Mouse (Mus musculus) midbrain, embryonic 16.5 days (tissue): ENCODE measurements around the gene Pip5k1a. TPM values are rescaled to one million over a fixed set of nuclear protein-coding genes. Genes with fewer than 3 reads are reported as not detected.
"Not testable (repeated sequence)": the region's sequence is repeated elsewhere in the genome, so short reads cannot be mapped to it uniquely, and the experiment has no call there.

ENCODE experiments used
- ATAC-seq: fragments of 200-750 bp; cut with Nextera tagmentation; 2 replicates; pipeline ENCODE4 v1.8.0; 2017; ENCODE audit warnings: moderate TSS enrichment
- H3K27ac ChIP-seq: fragments of 300-500 bp; sonication (generic); 2 replicates; pipeline ENCODE4 v1.5.1; 2014; ENCODE audit warnings: mild to moderate bottlenecking, low read length, mixed read lengths
- H3K27me3 ChIP-seq: fragments of 300-500 bp; sonication (generic); 2 replicates; pipeline ENCODE4 v1.6.1; 2014; ENCODE audit warnings: low read depth, low read length, mixed read lengths; ENCODE audit not compliant: control insufficient read depth, insufficient read depth
- H3K36me3 ChIP-seq: fragments of 300-500 bp; sonication (generic); 2 replicates; pipeline ENCODE4 v1.6.1; 2014; ENCODE audit warnings: mild to moderate bottlenecking, low read length, moderate library complexity, mixed read lengths; ENCODE audit not compliant: control insufficient read depth, insufficient read depth
- H3K4me1 ChIP-seq: fragments of 300-500 bp; sonication (generic); 2 replicates; pipeline ENCODE4 v1.6.1; 2014; ENCODE audit warnings: mild to moderate bottlenecking, low read length, mixed read lengths; ENCODE audit not compliant: control insufficient read depth, insufficient read depth
- H3K4me2 ChIP-seq: fragments of 300-500 bp; sonication (generic); 2 replicates; pipeline ENCODE4 v1.6.1; 2014; ENCODE audit warnings: mild to moderate bottlenecking, low read length, mixed read lengths
- H3K4me3 ChIP-seq: fragments of 300-500 bp; sonication (generic); 2 replicates; pipeline ENCODE4 v1.5.1; 2014; ENCODE audit warnings: low read depth, mild to moderate bottlenecking, low read length, moderate library complexity, mixed read lengths
- H3K9ac ChIP-seq: fragments of 300-500 bp; sonication (generic); 2 replicates; pipeline ENCODE4 v1.6.1; 2014; ENCODE audit warnings: low read depth, low read length, mixed read lengths
- H3K9me3 ChIP-seq: fragments of 300-500 bp; sonication (generic); replicated peaks from 2 replicates; pipeline ENCODE4 v1.6.1; 2014; ENCODE audit warnings: mild to moderate bottlenecking, low read length, mixed read lengths; ENCODE audit not compliant: control insufficient read depth, poor library complexity, severe bottlenecking
- WGBS: fragments of 180-500 bp; shearing (Covaris S2); extraction: QIAGEN DNeasy Blood & Tissue Kit; methylation state at CpG from one replicate; pipeline ENCODE4 v1.1.7; 2014; 5-methylcytosine and 5-hydroxymethylcytosine counted together
- polyA plus RNA-seq: library from polyadenylated mRNA; unstranded; fragments of >200 nt; fragmentation: Nextera tagmentation; extraction: Ambion mirVana; gene quantifications from 2 replicates; pipeline ENCODE4 v1.2.1, GENCODE M21; 2015

The Pip5k1a gene
- polyA plus RNA-seq, 1 experiment from 2014 or later = 15.0 TPM

DNA sequence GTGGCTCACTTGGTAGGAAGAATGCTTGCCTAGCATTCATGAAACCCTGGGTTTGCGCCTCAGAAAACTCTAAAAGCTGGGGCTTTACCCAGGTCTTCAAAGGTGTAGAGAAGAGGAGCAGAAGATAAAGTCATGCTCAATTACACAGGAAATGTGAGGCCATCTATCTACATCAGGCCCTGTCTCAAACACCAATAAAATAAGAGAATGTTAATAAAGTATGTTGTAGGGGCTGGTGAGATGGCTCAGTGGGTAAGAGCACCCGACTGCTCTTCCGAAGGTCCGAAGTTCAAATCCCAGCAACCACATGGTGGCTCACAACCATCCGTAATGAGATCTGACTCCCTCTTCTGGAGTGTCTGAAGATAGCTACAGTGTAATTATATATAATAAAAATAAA is 85.8 kb downstream of the Pip5k1a start:
- ATAC-seq, H3K4me2 ChIP-seq, H3K9ac ChIP-seq, H3K4me1 ChIP-seq, H3K36me3 ChIP-seq, H3K27ac ChIP-seq, H3K4me3 ChIP-seq, H3K9me3 ChIP-seq, H3K27me3 ChIP-seq: not testable (repeated sequence)
- 97% methylated on average over 5 of the region's 5 CpGs for WGBS

DNA sequence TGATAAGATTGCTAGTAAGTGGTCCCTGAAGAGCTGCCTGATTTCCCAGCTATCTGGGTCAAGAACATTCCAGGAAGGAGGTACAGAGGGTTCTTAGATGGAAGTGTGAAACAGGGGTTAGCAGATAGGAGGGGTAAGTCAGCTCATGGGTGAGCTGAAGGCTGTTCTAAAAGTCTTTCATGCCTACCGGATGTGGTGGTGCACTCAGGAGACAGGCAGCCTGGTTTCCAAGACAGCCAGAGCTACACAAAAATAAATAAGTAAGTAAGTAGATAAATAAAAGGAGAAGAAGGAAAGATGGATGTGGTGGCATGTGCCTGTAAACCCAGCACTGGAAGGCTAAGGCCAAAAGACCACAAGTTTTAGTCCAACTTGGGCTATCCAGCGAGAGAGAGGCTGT is 88.0 kb downstream of the Pip5k1a start:
- H3K4me1 ChIP-seq = peaks cover 14% of the 10 kb centered on the region
- H3K36me3 ChIP-seq = no peaks in the 10 kb centered on the region
- H3K27ac ChIP-seq = no peak overlapping the region
- H3K4me2 ChIP-seq = no peak overlapping the region
- H3K9me3 ChIP-seq = no peaks in the 10 kb centered on the region
- no peak overlapping the region for H3K4me3 ChIP-seq
- no peak overlapping the region for H3K9ac ChIP-seq
- 83% methylated on average over 2 of the region's 2 CpGs for WGBS
- H3K27me3 ChIP-seq = no peaks in the 10 kb centered on the region
- no peak for ATAC-seq

DNA sequence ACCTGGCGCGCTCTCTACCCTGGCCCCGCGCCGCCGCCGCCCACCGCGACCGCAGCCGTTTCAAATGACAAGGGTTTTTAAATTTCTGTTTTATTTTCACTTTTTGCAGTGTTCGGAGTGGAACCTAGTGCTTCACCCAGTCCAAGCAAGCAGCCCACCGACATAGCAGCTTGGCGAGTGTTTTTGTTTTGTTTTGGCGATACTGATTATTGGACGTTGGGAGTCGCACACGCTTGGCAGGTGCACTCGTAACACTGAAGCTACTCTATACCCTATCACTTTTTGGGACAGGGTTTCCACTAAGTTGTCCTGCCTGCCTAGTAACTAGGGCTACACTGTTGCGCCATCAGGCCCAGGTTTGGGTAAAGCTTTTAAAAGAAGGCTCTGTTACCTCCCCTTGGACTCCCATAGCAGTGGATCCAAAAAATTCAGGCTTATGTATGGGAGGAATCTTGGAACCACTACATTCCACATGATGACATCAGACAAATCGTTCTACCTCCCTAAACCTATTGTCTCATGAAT is 90.1 kb downstream of the Pip5k1a start:
- 0 out of 2 replicates have a peak, but pooled peaks have one; percentile 1 for ATAC-seq
- Histone ChIP-seq H3K9ac (peak overlapping the region; percentile 72), H3K27me3 (no peaks in the 10 kb centered on the region), H3K36me3 (peaks cover 6% of the 10 kb centered on the region), H3K4me2 (peak overlapping the region; percentile 75), H3K9me3 (no peaks in the 10 kb centered on the region), H3K4me3 (peak overlapping the region; percentile 86), H3K27ac (peak overlapping the region; percentile 97), H3K4me1 (peaks cover 21% of the 10 kb centered on the region)
- WGBS = 5% methylated on average over 21 of the region's 21 CpGs

DNA sequence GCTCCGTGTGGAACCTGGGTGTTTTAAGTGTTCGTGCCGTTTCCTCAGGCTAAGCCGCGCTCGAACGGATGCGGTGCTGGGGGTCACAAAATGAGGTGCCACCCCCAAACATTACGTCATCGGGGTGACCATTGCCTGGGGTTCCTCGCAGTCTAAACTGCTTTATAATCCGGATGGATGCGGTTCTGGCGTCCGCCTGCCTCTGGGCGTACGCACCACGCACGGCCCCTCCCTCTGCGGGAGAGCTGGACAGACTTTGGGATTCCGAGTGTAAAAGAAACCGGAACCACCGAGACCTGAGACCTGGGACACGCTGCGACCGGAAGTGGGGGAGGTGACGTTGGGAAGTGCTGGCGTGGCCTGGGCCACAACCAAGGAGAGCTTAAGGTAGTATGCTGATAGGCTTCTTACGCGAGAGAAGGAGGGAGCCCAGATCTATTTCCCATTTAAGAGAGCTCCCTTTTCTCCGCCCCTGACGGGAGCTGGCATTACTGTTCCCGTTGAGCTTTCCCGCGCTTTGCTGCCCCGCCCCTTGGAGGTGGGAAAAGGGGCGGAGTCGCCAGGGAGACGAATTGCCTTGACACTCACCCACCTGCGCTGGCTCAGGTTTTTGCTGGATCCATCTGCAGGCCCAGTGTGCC is 90.7 kb downstream of the Pip5k1a start:
- peak overlapping the region; percentile 72 for H3K9ac ChIP-seq
- ATAC-seq = peak; percentile 90
- H3K27ac ChIP-seq = peak overlapping the region; percentile 97
- H3K4me1 ChIP-seq = peaks cover 21% of the 10 kb centered on the region
- H3K9me3 ChIP-seq = no peaks in the 10 kb centered on the region
- H3K4me3 ChIP-seq = peak overlapping the region; percentile 86
- peak overlapping the region; percentile 75 for H3K4me2 ChIP-seq
- under 1% methylated on average over 40 of the region's 40 CpGs for WGBS
- peaks cover 11% of the 10 kb centered on the region for H3K36me3 ChIP-seq
- no peaks in the 10 kb centered on the region for H3K27me3 ChIP-seq

DNA sequence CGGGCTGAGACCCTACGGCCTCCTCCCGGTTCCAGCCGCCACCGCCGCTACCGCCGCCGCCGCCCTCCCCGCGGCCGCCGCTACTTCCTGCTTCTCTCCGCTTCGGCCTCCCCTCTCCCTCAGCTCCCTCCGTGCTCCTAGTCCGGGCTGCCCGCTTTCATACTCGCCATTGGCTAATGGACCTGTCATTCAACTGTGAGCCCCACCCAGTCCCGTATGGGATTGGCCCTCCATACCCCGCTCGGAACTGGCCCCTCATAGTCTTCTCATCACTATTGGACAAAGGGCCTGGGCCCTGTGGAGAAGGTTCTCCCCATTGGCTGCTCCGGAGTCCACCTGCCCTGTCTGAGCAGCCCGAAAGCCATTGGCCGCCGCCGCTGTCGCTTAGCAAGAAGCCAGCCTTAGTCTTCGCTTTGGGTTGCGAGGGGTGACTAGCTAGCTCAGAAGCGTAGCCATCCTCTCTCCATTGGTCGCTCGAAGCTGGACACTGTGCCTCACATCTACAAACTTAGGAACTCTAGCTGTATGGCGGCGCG is 91.3 kb downstream of the Pip5k1a start, which contains the start of gene Zfp687:
Gene Zfp687 (minus strand): TSS at position 112 of the 536 bp plus-strand sequence.
- WGBS = under 1% methylated on average over 31 of the region's 37 CpGs

DNA sequence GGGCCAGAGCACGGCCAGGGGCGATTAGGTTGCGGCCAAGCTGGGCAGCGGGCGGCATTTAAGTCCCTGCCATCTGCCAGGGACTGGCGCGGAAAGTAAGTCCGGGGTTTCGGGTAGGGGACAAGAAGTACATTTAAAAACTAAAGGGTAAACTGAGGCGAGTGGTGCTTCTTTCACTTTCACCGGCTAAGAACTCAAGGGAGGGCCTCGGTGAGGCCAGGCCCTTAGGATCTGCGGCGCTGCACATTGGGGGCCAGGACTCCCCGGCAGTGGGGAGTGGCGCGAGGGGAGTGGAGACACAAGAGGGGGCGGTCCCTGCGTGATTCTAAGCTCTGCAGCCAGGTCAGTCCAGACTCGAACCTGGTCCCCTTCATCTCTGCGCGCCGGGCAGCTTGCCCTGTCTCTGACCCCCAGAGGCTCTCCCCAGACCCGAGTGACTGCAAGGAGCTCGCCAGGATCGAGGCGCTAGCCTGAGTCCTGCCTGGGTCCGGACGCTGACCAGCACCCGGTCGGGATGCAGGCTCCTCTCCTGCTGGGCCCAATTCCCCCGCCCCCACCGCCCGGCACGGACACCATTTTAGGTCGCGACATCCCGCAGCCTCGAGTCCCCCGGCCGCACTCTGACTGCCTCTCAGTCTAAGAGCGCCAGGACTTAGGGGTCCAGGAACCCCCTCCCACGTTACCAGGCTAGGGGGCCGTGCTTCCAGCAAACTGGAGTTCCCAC is 92.1 kb downstream of the Pip5k1a start:
- no peak overlapping the region for H3K27ac ChIP-seq
- H3K36me3 ChIP-seq = peaks cover 18% of the 10 kb centered on the region
- whole genome bisulfite sequencing = 0% methylated on average over 42 of the region's 44 CpGs
- no peaks in the 10 kb centered on the region for H3K9me3 ChIP-seq
- H3K9ac ChIP-seq = peak overlapping the region; percentile 78
- peak overlapping the region; percentile 69 for H3K4me2 ChIP-seq
- peak; percentile 2 for ATAC-seq
- H3K4me3 ChIP-seq = peak overlapping the region; percentile 86
- H3K27me3 ChIP-seq = no peaks in the 10 kb centered on the region
- H3K4me1 ChIP-seq = peaks cover 21% of the 10 kb centered on the region

More for the DNA sequence above, 91.3 kb downstream of the Pip5k1a start, which contains the start of gene Zfp687:
- Histone ChIP-seq H3K9me3 (no peaks in the 10 kb centered on the region), H3K4me3 (peak within 1 kb of the TSS; percentile 86), H3K36me3 (peaks cover 17% of the 10 kb centered on the region), H3K27me3 (no peaks in the 10 kb centered on the region), H3K9ac (peak within 1 kb of the TSS; percentile 78), H3K4me1 (peaks cover 21% of the 10 kb centered on the region), H3K4me2 (peak within 1 kb of the TSS; percentile 75), H3K27ac (peak within 1 kb of the TSS; percentile 97)
- peak; percentile 99 for ATAC-seq

DNA sequence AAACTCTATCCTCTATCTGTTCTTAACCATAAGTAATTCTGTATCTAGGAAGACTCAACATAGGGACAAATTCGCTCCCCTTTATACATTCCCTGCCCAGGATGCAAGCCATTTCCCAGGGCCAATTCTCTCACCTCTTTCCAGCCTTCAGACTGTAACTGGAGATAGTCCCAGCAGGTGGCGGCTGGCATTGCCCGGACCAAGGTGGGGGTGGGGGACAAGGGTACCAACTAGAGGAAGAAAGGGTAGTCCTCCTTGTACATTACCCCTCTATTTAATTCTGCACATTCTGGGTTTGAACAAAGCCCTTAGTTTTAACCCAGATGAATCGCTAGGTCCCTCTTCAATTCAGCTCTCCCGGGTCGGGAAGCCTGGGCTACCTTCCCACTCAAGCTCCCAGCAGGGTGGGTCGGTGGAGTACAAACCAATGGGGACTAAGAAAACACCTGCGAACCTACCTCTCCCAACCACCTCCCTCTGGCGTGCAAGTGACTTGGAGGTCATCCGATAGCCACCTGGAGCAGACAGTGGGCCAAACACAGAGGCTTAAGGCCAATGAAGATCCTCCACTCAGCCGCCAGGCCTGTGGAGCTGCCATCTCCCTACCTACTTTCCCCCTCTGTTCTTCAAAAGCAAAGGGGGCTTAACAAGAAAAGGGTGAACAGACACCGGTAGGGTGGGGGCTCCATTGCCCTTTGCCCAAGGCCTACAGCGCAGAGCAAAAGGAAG is 92.9 kb downstream of the Pip5k1a start:
- Histone ChIP-seq H3K9ac (peak overlapping the region; percentile 78), H3K9me3 (no peaks in the 10 kb centered on the region), H3K4me3 (peak overlapping the region; percentile 86), H3K27ac (no peak overlapping the region), H3K36me3 (peaks cover 20% of the 10 kb centered on the region), H3K4me1 (peaks cover 21% of the 10 kb centered on the region), H3K4me2 (peak overlapping the region; percentile 69), H3K27me3 (no peaks in the 10 kb centered on the region)
- ATAC-seq = no peak
- 10% methylated on average over 13 of the region's 13 CpGs for WGBS

DNA sequence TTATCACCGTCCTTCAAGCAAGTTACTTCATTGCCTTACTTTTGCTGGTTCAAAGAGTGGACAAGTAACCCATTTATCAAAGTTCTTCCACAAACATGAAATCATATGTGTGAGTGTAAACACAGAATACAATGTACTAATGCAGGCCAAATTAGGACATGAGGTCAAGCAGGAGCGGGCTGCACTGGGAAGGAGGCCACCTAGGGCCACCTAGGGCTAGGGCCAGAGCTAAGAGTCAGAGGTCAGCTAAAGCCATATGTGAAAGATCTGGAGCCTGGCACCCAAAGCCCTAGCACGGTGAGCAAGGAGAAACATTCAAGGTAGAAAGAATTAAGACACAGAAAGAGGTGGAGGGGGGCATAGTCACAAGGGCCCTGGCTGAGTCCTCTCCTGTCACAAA is 93.7 kb downstream of the Pip5k1a start:
- Histone ChIP-seq H3K4me1 (peaks cover 21% of the 10 kb centered on the region), H3K9me3 (no peaks in the 10 kb centered on the region), H3K36me3 (peaks cover 27% of the 10 kb centered on the region), H3K27ac (no peak overlapping the region), H3K27me3 (no peaks in the 10 kb centered on the region), H3K4me3 (no peak overlapping the region), H3K4me2 (peak overlapping the region; percentile 69; the same call in 1 of the 2 replicates), H3K9ac (no peak overlapping the region)
- WGBS = 87% methylated on average over 3 of the region's 3 CpGs
- no peak for ATAC-seq
